Mouse (Mus musculus) MEL-GATA-1-ER (cell line): Measurements from ENCODE around the gene Slc6a6.

Experiments used
- DNase-seq: peaks from one replicate; pipeline ENCODE4 v3.0.0-alpha.2; 2012; ENCODE audit warnings: low read depth; ENCODE audit errors: extremely low read depth

The Slc6a6 gene

DNA sequence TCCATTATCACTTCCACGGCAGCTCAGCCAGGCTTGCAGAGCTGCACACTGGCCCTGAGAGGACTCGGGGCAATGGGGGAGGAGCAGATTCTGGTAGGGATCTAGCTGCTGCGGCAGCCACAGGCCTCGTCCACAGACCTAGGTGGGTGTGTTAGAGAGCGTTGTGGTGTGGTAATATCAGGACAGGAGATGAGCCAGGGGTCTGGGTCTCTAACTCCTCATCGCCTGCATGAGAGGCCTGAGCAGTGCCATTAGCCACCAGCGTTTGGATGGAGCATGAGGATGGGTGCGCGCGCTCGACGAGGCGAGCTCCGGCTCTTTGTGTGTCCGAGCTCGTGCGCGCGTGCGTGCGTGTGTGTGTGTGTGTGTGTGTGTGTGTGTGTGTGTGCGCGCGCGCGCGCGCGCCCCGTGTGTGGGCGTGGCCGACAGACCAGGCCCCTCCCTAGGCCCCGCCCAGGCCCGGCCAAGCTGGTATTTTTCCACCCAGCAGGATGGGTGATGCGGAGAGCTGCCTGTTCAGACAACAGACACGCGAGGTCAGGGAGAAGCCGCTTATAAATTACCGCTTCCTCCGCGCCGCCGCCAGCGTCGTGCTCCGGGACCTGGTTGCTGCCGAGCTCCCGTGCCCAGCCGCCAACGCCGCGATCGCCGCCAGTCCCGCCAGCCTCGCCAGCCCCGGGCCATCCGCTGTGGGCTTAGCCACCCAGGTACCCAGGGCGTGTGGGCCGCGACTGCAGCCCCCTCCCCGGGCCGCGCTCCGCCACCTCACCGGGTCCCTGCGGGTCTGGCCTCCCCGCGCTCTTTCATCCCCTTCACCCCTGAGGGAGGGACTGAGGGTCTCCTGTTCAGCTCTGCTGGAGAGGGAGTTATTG is at the start of gene Slc6a6:
Gene Slc6a6 (plus strand): TSS at position 452 of the 872 bp plus-strand sequence.
- peak; percentile 70 for DNase-seq

DNA sequence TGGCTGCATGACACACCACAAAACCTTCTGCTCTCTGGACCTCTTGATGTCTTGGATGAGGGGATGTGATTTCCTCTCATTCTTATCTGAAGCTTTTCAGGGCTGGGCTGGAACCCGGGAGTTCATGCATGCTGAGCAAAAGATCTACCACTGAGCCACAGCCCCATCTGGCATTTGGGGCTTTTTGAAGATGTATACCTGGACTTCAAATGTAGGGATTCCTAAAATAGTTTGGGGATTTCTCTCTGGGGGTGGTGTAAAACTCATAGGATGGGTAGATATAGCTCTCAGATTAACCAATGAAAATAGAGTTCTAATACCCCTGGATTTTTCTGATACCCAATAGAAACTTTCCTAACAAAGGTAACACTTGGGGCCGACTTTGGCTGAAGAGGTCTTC is 49.4 kb upstream of the Slc6a6 start:
- DNase-seq: no peak

DNA sequence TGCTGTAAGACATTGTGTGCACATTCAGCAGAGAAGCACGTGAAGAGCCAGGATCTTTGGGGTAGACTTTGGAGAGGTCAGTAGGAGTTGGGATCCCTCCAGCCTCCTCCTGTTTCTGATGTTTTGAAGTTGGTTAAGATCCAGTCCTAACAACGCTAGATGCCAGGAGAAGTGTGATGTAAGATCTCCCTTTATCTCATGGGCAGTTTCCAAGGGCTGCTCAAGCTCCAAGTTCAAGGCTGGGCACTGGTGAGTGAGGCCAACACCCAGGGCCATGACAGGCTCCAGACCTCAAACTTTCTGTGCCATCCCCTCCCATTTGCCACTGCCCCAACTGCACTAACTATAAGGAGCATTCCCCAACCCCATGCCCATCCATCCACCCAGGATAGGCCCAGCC is 49.0 kb upstream of the Slc6a6 start:
- no peak for DNase-seq

DNA sequence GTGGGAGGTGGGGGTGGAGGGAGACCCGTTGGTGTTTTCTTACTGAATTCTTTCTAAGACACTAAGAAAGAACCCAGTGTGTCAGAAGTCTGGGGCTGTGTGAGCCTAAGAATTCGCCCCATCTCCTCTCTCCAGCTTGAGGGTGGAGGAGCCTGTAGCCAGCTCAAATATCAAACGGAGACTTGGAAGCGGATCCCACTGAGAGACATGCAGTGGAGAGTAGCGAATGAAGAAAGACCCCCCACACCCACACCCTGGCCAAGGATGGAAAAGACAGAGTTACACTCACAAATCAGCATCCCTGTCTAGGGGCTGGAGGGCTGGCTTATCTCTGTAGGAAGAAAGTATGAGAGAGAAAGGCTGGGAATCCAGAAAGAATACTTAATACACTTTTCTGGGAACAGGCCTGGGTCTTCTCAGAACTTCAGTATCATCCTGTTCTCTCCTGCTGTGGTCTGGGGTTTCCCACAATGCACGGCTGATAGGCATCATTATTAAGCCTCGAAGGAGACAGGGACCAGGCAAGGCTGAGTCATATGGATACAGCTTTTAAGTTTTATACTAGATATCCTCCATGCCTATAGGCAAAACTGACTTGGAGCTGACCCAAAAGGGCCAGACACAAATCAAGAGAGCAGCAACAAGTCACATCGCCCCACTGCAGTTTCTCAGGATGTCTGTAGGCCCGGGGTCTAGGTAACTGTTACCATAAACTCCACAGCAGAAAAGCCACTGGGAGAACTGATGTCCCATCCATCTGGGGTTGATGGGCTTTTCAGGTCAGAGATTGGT is 45.5 kb upstream of the Slc6a6 start:
- no peak for DNase-seq

DNA sequence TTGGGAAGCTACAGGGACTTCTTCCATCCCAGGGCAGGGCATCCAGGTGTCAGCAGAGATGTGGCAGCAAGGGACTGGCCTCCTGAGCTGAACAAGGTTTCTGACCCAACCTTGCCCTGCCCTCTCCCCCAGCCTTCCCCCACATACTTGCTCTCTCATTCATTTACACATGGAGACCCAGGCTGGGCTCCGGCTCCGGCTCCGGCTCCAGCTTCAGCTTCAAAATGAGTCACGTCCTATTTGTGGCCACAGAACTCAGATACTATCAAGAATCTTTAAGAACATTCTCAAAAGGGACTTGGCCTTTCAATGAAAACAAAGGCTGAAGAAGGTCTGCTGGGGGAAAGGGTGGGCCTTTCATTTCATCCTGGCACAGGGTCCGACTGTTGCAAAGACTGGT is 40.8 kb upstream of the Slc6a6 start:
- no peak for DNase-seq

DNA sequence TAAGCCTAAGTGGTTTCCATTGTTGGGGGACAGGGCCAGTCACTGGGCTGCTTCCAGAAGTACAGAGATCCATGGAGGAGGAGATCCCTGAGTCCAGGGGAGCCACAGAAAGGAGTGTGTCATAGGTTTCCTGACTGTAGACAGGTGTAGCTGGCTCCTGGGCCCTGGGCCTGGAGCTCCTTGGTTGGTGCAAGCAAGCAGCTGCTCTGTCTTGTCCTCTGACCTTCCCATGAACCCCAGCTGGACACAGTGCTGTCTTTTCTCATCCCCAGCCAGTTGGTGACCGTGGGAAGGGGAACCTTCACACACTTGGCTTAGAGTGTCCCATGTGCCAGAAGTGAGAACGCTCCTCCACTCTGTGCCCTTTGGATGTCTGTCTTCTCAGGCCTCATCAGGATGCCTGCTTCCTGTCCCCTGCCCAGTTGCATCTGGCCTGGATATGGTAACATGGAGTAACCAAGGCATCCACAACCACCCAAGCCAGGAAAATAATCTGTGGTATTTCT is 40.4 kb upstream of the Slc6a6 start:
- DNase-seq: no peak

DNA sequence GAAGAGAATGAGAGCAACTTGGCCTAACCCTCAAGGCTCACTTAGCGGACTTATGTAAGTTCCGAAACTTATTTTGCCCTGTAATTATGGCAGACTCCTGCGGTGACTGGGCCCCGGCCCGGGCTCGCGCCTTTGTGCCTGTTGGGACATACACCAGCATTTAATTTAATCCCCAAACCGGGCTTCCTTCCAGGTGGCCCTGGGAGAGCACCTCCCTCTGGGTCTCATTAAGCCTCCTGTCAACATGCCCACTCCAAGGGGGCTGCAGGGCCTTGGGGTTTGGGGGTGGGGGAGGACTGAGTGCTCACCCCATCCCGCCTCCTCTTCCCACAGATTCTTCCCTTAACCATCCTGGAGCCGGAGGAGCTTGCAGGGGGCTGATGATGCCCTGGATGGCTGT is 37.8 kb upstream of the Slc6a6 start:
- DNase-seq: no peak

DNA sequence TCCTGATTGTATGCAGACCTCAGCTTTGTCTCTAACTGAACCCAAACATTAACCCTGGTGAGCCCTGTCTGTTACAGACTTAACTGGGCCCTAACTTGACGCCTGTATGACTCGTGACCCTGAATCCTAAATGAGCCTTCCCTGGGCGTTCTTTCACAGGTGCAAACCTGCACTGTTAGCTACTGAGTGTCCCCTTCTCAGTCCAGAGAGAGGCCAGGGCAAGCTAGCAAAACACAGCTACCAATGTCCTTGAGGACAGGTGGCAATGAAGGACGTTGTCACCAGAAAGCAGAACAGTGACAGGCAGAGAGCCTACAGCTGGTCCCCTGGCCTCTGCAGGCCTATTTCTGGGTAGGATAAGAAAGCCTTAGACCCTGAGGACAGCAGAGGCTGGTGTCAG is 37.0 kb upstream of the Slc6a6 start:
- no peak for DNase-seq

DNA sequence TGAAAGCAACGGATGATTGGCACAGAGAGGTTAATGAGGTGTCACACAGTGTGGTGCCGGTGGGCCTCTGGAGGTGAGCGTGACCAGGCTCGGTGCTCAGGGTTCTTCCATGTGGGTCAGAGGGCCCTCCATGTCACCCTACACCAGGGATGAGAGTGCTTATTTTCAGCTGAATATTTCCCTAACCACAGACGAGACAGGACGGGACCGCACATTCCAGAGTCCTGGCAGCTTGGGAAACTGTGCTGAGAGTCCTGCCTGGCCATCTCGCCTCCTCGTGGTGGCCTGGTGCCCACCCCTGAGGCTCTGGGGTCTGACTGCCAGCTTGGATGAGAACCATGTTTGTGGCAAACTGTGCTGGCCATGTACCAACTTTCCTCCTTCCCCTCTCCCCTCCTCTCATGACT is 36.5 kb upstream of the Slc6a6 start:
- no peak for DNase-seq

DNA sequence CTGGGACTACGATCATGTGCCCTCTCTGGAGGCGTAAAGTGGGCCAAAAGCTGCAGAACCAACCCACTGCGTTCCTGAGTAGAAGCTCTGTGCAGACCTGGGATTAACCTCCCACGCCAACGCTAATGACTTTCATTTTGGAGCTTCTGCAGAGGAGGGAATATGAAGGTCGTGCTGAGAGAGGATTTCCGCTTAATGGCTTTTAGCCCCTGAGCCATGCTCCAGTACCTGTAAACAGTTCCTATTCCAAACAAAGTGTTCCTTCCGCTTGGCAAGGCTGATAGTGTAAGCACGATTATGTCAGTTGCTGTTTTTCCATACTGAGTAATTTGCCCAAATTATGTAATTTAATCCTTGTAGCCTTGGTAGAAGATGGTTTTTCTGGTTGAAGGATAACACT is 33.6 kb upstream of the Slc6a6 start:
- no peak for DNase-seq

DNA sequence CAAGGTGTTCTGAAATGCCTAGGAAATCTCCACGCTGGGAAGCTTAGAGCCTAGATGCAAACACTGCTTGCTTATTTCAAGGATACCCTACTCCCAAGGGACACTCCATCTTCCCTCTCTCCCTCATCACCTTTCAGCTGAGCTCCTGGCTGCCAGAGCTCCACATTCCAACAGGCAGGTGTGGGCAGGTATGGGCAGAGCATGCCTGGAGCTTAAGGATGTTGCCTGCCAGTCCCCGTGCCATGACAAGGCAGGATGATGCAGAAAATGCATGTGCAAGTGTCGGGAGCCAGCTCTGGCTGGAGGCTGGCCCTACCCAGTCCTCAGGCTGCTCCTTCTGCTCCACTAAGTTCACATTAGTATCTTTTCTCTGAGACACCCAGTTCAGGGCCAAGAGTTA is 31.6 kb upstream of the Slc6a6 start:
- DNase-seq: no peak

DNA sequence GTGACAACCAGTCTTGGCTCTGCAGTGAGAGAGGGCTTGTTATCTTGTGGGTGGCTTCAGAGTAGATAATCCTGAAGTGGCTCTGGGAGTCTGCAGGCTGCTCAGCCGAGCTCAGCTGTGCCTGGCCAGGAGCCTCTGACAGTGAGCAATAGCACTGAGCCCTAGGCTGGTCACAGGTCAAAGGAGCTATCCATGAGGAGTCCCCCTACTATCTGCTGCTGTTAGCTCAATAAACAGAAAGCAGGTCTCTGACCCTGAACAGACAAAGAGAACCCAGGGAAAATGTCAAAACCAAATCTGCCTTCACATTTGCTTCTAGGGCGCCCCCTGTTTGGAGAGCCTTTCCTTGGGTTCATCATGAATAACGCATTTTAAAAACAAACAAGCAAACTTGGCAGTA is 28.6 kb upstream of the Slc6a6 start:
- DNase-seq: no peak

DNA sequence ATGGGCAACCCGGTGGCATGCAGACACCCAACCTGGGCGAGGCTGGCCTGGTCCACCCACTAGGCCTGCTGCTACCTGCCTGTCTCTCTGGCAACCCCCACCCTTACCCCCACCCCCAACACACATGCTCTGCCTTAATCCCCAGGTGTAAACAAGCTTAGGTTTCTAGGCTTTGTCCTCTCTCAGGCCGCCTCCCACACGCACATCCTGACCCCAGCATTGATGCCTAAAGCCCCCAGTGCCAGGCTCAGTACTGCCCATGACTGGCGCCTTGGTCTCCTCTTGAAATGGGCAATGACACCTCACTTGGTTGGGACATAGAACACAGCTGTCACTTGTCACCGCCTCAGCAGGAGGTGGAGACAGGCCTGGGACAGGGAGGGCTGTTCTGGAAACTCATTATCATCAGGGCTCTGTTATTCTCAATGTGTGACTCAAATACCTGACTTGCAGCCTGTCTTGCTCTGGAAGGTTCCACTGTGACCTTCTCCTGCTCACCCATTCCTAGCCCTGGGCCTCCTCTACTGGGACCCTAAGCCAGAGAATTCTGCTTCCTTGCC is 27.9 kb upstream of the Slc6a6 start:
- DNase-seq: no peak

DNA sequence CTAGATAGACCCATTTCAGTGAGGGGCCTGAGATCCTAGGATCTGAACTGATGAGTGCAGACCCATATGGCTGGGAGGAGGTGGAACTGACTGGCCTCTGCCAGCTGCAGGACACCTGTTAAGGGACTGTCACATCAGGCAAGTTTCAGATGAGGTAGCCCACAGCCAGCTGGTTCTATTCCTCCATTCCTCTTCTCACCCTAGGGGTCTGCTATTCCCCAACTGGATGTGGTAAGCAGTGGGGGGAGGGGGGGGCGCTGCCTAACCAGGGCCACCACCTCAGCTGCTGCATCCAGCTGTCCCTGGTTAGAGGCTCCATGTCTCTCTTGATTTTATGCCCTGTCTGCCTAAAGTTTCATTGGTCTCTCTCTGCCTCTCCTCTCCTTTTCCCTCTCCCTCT is 25.6 kb upstream of the Slc6a6 start:
- DNase-seq: no peak

DNA sequence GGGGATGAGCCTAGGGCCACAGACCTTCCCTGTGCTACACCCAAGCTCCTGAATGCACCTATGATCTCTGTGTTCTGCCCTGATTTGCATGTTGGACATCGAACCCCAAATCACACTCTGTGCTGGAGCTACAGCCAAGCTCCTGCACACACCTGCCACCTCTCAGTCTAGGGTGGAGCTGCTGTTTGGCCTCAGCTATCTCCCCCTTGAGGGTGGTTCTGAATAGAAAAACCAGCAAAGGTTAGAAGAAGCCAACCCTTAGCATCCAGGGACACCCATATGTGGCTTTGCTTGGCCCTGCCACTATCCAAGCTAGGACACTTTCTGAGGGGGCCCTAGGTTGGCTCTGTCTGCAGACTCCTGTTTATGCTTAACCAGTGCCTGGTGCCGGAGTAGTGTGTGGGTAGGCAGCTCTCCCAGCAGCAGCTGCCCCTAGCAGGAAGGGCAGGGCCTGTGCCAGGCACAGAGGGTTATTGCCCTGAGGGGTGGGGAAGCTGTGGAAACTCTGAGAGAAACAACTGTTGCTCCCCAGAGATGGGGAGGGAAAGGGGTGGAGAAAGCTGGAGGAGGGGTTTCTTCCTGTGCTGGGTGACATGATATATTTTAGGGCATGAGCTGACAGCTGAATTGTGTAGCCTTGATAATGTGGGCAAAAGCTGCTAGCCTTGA is 23.9 kb upstream of the Slc6a6 start:
- DNase-seq: no peak

DNA sequence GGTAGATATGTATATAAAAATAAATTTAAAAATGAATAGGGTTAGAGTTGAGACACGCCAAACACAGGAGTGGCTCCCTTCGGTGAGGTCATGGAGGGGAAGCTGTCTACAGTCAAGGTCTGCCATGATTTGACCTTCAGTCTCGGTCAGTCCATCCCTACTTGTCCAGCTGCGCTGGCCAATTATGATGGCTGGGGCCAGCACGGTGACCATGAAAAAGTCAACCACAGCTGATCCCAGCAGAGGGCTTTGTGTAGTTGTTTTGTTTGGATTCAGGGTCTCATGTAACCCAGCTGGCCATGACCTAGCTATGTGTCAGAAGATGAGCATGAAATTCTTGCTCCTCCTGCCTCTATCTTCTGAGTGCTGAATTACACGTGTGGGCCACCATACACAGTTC is 21.6 kb upstream of the Slc6a6 start:
- DNase-seq: no peak

DNA sequence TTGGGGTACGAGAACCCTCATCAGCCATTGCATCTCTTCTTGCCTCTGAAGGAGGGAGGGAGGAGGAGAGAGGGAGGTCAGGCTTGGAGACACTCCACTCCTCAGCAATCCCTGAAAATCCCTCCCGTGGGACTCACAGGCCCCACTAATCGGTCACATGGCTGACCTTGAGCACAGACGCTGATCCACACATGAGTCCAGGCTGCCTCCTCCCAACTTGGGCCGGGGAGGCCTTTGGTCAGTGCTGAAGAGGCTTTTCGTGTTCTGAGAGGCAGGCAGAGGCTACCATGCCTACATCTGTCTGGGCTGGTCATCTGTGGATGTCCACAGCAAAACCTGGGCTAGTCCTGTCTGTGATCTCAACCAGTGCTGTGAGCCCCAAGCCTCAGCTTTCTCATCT is 20.2 kb upstream of the Slc6a6 start:
- no peak for DNase-seq

DNA sequence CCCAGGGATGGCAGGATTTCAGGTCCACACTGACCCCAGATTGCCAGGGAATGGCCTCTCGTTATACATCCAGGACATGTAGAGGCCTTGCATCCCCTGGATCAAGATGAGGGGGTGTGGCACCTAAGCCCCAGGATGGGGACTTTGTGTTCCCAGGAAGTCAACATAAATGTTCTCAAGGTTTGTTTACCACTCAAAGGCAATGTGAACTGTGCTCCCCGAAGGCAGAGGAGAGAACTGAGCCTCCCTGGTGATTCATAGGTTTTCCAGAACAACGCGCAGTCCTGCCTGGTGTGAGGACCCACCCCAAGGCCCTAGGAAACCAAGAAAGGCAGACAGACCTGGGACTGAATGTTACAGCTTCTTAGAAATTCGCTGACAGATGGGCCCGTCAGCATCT is 18.6 kb upstream of the Slc6a6 start:
- no peak for DNase-seq

DNA sequence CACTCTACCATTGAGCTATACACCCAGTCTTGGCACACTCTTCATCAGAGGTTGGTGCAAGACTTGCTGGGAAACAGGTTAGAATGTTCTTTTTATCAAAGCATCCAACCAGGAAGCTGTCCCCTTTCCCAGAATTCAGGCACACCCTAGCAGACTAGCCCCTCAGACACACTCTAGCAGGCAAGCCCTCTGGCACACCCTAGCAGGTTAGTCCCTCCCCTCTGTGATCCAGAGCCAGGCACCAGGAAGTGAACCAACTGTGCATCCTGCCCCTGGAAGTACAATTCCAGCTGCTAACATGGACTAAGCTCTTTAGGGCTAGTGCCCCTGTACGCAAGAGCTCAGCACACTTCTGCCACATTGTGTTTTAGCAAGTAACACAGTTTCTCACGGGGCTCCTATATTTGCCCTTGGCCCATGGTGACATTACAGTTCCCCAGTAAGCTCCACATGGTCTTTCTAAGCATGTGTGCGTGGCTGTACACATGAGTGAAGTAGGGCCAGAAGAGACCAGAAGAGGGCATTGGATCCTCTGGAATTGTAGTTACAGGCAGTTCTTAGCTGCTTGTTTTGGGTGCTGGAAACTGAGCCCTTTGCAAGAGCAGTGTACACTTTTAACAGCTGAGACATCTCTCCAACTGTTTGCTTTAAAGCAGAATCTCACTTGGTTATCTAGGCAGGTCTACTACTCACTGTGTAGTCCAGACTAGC is 17.7 kb upstream of the Slc6a6 start:
- DNase-seq: no peak

DNA sequence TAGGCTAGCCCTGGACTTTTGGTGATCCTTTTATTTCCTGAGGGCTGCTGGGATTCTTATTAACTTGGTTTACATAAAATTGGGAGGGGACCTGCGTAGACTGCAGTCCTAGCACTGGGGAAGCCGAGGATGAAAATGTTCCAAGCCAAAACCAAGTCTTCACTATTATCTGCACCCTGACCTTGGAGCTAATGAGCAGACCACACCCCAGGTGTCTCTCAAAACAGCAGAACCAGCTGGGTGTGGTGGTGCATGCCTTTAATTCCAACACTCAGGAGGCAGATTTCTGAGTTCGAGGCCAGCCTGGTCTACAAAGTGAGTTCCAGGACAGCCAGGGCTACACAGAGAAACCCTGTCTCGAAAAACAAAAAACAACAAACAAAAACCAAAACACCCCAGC is 16.7 kb upstream of the Slc6a6 start:
- DNase-seq: no peak

DNA sequence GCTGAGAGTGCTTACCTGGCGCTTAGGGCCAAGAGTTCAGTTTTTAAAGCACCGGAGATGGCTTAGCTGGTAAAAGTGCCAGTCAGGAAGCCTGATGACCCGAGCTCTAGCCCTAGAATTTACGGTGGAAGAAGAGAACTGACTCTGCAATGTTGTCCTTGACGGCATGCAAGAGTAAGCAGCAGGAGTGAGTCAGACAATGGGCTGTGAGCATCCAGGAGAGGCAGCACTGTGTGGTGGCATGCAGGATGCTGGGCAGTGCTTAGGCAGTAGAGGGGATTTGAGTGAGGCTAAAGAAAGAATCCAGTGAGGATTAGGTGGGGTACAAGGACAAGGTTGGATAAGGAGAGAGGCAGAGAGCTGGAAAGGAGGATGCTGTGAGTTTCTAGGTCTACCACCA is 15.6 kb upstream of the Slc6a6 start:
- DNase-seq: no peak
